8 mouse cellular contexts compared by ENCODE assay signal in genomic region chr9:118919672-118920186, GRCm38 (mm10). TPM values are rescaled to one million over a fixed set of nuclear protein-coding genes. Genes with fewer than 3 reads are reported as not detected.
DNase-seq lines count a peak whose midpoint lies in the region; ATAC-seq and TF ChIP-seq lines count a peak whose summit lies in the region.

No protein-coding gene starts in this region.

- intact Hi-C loops in left cerebral cortex, adult 2 months (cut with DNase I), result loop anchor here (1.0 to 10.0 kb wide), 3 partner anchors 109 to 405 kb away; partner anchors contain the start of gene Oxsr1

- no peak overlapping the region for H3K4me3 ChIP-seq in left cerebral cortex, adult 2 months

- no peak for TF ChIP-seq CTCF in left cerebral cortex, adult 2 months (IDR thresholded peaks at IDR 0.05)

- ATAC-seq in common myeloid progenitor, adult 5-6 weeks (replicated peaks; ENCODE audit: low read depth, poor library complexity, severe bottlenecking), result peak; percentile 17; the same call in 1 of the 2 replicates
- no peak for ATAC-seq in inflammation-experienced regulatory T-cells, adult 6 months

- no peak overlapping the region for H3K27ac ChIP-seq in left cerebral cortex, adult 2 months

- peak; percentile 38 to 39 for DNase-seq in left cerebral cortex, adult 2 months (ENCODE audit: extremely low spot score in 1 of 2, low spot score in 2 of 2)
- no peak for DNase-seq in left cerebral cortex, adult 11 months (ENCODE audit: low spot score)
- peak; percentile 33 for DNase-seq in brain, adult 2 months (ENCODE audit: low read depth, low spot score)
- DNase-seq in kidney, postnatal 14 days, result peak; percentile 79
- DNase-seq in urinary bladder, postnatal 36 days (ENCODE audit: low spot score in 2 of 2), result peak; percentile 68 to 83
- no peak for DNase-seq in natural killer cell, adult 2 months (ENCODE audit: low spot score in 2 of 2)

RNA-seq across cellular contexts. Expression of gene Ctdspl, which starts 6.5 kb away (rescaled TPM):
- total RNA-seq in left cerebral cortex, adult 2 months (2021), result 10 to 100 TPM; 33.9 to 37.5 TPM
- 6.3 and 7.8 TPM in 2 replicates for total RNA-seq in common myeloid progenitor, adult 5-6 weeks (2017)
- 1 to 10 TPM; 1.0 to 1.3 (median 1.3) TPM for polyA plus RNA-seq in inflammation-experienced regulatory T-cells, adult 6 months (2017; shearing (Covaris generic))

Comparison
In these comparisons a context has a peak if more than half of its experiments do, and no peak if none do; other contexts are left out.
1. DNase-seq: peak in left cerebral cortex, adult 2 months (2 of 2), brain, adult 2 months (single experiment), kidney, postnatal 14 days (single experiment) and urinary bladder, postnatal 36 days (2 of 2); none in left cerebral cortex, adult 11 months (single experiment) and natural killer cell, adult 2 months (0 of 2).